Mouse (Mus musculus) gastrocnemius, postnatal 4 days (tissue): ENCODE measurements around the gene Gpr149. TPM values are rescaled to one million over a fixed set of nuclear protein-coding genes. Genes with fewer than 3 reads are reported as not detected.
A peak's percentile ranks its signal among the peaks of the same experiment; 100 is the strongest.

Experiments
- DNase-seq, 2 experiments: peaks; one replicate each; pipeline ENCODE4 v3.0.0; 2021 to 2022; ENCODE audit warnings: low spot score in 2 of 2, mixed read lengths in 2 of 2
- long read RNA-seq, 2 experiments: library from polyadenylated mRNA; stranded (forward); transcript quantifications; one replicate each; pipeline ENCODE4 v2.0.0; 2021
- total RNA-seq, 2 experiments: library from RNA; stranded (reverse); gene quantifications; 2 replicates each; pipeline ENCODE4 v1.2.3; 2021

Gene Gpr149
- not detected for total RNA-seq
- long read RNA-seq, experiment 1 = 0 reads
- long read RNA-seq, experiment 2 = 0 reads

- no peak for DNase-seq
These were observed at the start of gene Gpr149 for GRCm38 (mm10) chr3:62604973-62605372. Gene Gpr149 (minus strand): TSS chr3:62605140.

- DNase-seq = no peak
These were observed 45.6 kb upstream of the Gpr149 start for GRCm38 (mm10) chr3:62650551-62650950.

GRCm38 (mm10) chr3:62610861-62611260, 5.9 kb upstream of the Gpr149 start:
- DNase-seq = no peak

GRCm38 (mm10) chr3:62605931-62606330, 991 bp upstream of the Gpr149 start:
- no peak for DNase-seq

GRCm38 (mm10) chr3:62604047-62604391, 921 bp downstream of the Gpr149 start:
- DNase-seq = no peak

- DNase-seq = no peak
These were observed 1.5 kb downstream of the Gpr149 start for GRCm38 (mm10) chr3:62603231-62604046.

GRCm38 (mm10) chr3:62602466-62602865, 2.5 kb downstream of the Gpr149 start:
- no peak for DNase-seq

GRCm38 (mm10) chr3:62594842-62595241, 10.1 kb downstream of the Gpr149 start:
- DNase-seq = peak in 1 of 2 experiments; percentile 12

GRCm38 (mm10) chr3:62585072-62585471, 19.9 kb downstream of the Gpr149 start:
- DNase-seq = no peak

- DNase-seq = no peak
These were observed 77.3 kb downstream of the Gpr149 start for GRCm38 (mm10) chr3:62527593-62527992.

- DNase-seq = no peak
These were observed 77.8 kb downstream of the Gpr149 start for GRCm38 (mm10) chr3:62527160-62527559.

- no peak for DNase-seq
These were observed 97.7 kb downstream of the Gpr149 start for GRCm38 (mm10) chr3:62507206-62507647.

- peak; percentile 93 to 96 for DNase-seq
These were observed 98.3 kb downstream of the Gpr149 start, which contains the start of gene Dhx36 for GRCm38 (mm10) chr3:62506488-62507205. Gene Dhx36 (minus strand): TSS chr3:62507004.

GRCm38 (mm10) chr3:62505166-62505900, 99.6 kb downstream of the Gpr149 start:
- no peak for DNase-seq

GRCm38 (mm10) chr3:62499327-62499726, 105.6 kb downstream of the Gpr149 start:
- no peak for DNase-seq

GRCm38 (mm10) chr3:62492568-62492967, 112.4 kb downstream of the Gpr149 start:
- no peak for DNase-seq

GRCm38 (mm10) chr3:62484340-62484739, 120.6 kb downstream of the Gpr149 start:
- DNase-seq = no peak
